Mouse (Mus musculus) forelimb bud, embryonic 11.5 days (tissue): ENCODE data around the gene Mettl7a1.
"Not testable (repeated sequence)": the region's sequence is repeated elsewhere in the genome, so short reads cannot be mapped to it uniquely, and the experiment has no call there.

Experiments
- DNase-seq: peaks from one replicate; pipeline ENCODE4 v3.0.0-alpha.2; 2012; ENCODE audit warnings: low read depth, low spot score

Mettl7a1 gene

GRCm38 (mm10) chr15:100304019-100304991, at the start of gene Mettl7a1:
Gene Mettl7a1, plus strand, starts transcription at chr15:100304140.
- DNase-seq, result peak; percentile 62

- no peak for DNase-seq
Measured at GRCm38 (mm10) chr15:100256386-100256785, 47.6 kb upstream of the Mettl7a1 start.

- DNase-seq, result no peak
Measured at GRCm38 (mm10) chr15:100257305-100257704, 46.6 kb upstream of the Mettl7a1 start.

- no peak for DNase-seq
Measured at GRCm38 (mm10) chr15:100258646-100259425, 45.1 kb upstream of the Mettl7a1 start.

- not testable (repeated sequence) for DNase-seq
Measured at GRCm38 (mm10) chr15:100260351-100260750, 43.6 kb upstream of the Mettl7a1 start.

DNA sequence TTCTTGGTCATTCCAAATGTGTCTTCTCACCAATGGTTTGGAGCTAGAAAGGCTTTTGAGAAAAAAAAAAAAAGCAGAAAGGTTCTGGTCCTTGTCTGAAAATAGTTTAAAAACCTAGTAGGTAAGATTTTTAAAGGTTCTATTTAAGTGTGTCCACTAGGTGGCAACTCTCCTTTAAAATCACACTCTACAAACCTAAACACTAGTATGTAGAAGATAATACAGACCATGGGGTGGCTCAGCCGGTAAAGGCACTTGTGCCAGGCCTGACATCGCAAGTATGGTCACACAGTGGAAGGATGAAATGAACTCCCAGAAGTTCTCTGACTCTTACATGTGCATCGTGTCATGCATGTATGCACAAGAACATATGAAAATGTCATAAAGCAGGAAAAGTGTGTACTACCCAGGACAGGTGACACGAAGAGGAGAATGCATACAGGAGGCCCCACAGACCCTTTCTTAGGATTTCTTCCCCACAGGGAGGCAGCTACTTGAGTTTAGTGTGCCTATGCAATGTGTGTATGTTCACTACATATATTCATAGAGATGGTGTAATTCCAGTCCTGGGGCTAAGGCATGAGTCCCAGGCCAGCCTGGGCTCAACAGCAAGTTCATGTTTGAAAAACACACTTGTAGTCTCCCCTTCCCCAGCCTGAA, 40.6 kb upstream of the Mettl7a1 start:
- peak; percentile 11 for DNase-seq

DNA sequence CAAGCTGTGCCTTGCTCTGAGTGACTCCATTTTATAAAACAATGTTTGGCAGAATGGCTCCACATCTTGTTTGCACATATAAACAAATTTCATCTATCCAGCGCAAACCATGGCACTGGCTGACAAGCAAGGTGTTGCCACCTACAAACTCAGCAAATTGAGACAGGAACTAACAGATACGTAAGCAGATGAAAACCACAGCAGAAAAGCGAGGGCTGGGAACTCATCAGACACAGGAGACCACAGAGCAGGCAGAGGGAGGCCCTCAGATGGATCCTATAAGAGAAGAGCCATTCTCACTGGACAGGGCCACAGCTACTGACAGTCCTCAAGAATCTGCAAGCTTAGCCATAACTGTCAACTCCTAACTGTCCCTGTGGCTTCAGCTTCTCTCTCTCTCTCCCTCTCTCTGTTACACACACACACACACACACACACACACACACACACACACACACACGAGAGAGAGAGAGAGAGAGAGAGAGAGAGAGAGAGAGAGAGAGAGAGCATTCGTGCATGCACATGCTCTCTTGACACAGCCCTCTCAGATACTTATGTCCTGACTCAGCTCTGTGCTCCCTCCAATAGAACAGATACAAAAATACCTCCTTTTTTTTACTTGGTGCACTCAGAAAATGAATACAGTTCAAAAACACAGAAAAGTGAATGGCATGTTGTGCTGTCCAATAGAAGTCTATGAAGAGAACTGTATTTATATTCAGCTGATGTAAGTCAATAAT, 38.2 kb upstream of the Mettl7a1 start:
- no peak for DNase-seq

GRCm38 (mm10) chr15:100268916-100269315, 35.0 kb upstream of the Mettl7a1 start:
- DNase-seq, result no peak

DNA sequence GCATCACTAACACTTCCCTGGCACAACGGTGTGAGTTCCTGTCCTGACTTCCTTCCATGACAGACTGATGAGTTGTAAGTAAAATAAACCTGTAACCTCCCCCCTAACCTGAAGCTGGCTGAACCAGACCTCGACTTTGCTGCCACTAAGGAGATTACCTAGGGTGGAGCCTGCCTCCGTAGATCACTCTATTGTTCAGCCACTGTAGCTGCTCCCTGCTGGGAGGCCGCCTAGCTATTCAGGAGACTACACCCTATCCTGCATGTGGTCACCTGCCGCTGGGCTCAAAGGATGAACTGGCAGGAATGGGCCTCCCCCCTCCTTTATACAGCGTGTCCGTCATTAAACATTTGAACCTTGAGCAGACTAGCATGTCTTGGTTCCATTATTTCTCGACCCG, 34.2 kb upstream of the Mettl7a1 start:
- no peak for DNase-seq

GRCm38 (mm10) chr15:100270609-100271008, 33.3 kb upstream of the Mettl7a1 start:
- DNase-seq, result not testable (repeated sequence)

GRCm38 (mm10) chr15:100271411-100271810, 32.5 kb upstream of the Mettl7a1 start:
- DNase-seq, result no peak

GRCm38 (mm10) chr15:100273791-100274308, 30.1 kb upstream of the Mettl7a1 start:
- DNase-seq, result not testable (repeated sequence)

DNA sequence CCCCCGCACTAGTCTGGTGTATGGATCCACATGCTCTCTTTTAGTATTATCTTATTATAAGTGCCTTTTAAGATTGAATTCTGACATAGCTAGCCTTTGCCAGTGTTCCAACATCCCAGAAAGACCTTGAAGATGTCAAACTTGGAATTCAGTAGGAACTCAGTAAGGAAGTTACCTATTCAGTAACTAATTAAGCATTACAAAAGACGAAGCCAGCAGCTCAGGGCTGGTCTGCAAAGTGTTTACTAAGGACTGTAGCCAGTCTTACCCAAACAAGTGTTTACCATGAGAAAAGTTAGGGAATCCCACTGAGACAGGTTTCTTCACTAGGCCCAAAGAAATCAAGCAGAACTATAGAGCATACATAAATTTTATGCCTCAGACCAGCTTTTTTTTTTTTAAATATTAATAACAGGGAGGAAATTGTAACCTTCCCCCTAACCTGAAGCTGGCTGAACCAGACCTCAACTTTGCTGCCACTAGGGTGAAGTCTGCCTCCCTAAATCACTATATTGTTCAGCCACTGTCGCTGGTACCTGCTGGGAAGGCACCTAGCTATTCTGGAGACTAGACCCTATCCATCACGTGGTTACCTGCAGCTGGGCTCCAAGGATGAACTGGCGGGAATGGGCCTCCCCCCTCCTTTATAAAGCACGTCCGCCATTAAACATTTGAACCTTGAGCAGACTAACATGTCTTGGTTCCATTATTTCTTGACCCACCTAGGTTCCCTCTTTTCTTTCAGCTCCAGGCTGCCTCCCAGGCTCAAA, 29.0 kb upstream of the Mettl7a1 start:
- DNase-seq, result no peak

DNA sequence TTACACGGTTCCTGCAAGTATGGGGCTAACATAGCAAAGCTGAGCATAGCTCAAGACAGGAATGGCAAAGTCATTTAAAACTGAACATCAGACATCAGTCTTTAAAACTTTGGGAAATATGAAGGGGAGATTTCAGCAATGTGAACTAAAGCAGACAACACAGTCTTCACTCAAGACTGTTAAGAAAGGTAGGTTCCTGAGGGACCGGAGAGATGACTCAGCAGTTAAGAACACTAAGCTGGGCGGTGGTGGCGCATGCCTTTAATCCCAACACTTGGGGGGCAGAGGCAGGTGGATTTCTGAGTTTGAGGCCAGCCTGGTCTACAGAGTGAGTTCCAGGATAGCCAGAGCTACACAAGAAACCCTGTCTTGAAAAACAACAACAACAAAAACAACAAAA, 27.5 kb upstream of the Mettl7a1 start:
- DNase-seq, result no peak

DNA sequence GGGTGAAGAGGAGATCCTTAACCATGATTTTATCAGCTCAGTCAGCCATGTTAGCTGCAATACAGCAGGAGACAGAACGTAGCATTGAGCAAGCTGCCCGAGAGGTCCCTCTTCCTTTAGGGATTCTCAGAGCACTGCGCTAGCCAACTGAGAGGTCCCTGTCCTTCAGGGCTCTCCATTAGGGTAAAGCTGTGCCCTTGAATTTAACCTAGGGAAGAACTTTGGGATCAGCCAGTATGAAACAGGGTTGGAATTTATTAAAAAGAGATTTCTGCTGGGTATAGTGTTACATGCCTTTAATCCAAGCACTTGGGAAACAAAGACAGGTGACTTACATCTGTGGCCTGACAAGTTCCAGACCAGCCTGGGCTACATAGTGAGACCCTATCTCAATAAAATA, 26.4 kb upstream of the Mettl7a1 start:
- DNase-seq, result no peak

- DNase-seq, result no peak
Measured at GRCm38 (mm10) chr15:100280626-100281025, 23.3 kb upstream of the Mettl7a1 start, which contains the start of gene Tmprss12. Gene Tmprss12, plus strand, starts transcription at chr15:100280837.

- no peak for DNase-seq
Measured at GRCm38 (mm10) chr15:100288980-100289379, 15.0 kb upstream of the Mettl7a1 start.

DNA sequence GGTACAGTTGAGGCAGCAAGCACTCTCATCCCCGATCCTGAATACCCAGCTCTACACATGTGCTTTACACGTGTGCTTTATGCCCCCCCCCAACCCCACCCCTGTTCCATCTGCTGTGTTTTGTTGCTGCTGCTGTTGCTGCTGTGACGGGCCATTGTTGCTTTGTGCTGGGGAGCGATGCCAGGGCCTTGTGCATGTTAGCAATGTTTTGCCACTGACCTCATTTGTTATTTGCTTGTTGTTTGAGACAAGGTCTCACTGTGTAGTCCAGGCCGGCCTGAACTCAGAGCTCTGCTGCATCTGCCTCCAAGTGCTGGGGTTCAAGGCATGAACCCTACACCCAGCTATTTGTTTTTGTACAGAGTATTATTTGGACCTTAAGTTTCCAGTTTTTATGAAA, 13.1 kb upstream of the Mettl7a1 start:
- DNase-seq, result no peak

DNA sequence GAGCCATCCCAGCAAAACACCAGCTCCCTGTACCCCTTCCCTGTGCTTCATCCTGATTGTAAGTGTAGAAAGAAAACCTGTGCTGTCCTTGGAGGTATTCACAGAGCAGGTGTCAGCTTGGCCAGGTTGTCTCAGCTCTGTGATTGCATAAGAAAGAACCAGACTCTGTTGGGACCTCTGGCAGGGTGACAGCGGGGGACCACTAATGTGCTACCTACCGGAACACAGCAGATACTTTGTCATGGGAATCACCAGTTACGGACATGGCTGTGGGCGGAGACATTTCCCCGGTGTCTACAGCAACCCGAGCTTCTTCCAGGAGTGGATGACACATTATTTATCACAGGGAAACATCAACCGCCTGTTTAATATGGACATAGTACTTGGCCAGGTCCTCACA, 11.6 kb upstream of the Mettl7a1 start:
- no peak for DNase-seq

DNA sequence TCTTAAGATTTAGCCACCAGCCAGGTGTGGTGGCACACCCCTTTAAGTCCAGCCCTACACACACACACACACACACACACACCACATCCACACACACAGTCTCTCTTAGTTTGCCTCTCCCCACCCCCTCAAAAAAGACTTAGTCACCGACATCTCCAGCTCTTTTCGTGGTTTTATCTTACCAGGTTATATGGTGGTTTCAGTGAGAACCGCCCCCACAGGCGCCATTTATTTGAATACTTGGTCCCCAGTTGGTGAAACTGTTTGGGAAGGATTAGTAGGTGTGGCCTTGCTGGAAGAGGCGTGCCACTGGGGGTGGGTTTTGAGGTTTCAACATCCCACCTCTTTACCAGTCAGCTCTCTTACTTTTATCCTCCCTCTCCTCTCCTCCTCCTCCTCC, 6.1 kb upstream of the Mettl7a1 start:
- no peak for DNase-seq
